Mouse (Mus musculus): Measurements from ENCODE around the gene P4htm.

The P4htm gene

GRCm38 (mm10) chr9:108546875-108547274 is 50.6 kb downstream of the P4htm start:
- DNase-seq (ENCODE audit: low spot score): no peak

- DNase-seq (ENCODE audit: low spot score): no peak
Measured at GRCm38 (mm10) chr9:108545986-108546385, 51.5 kb downstream of the P4htm start.

GRCm38 (mm10) chr9:108540846-108541245 is 56.6 kb downstream of the P4htm start:
- no peak for DNase-seq (ENCODE audit: low spot score)

- DNase-seq (ENCODE audit: low spot score): no peak
Measured at GRCm38 (mm10) chr9:108531496-108531895, 66.0 kb downstream of the P4htm start.

- DNase-seq (ENCODE audit: low spot score): no peak
Measured at GRCm38 (mm10) chr9:108530954-108531353, 66.5 kb downstream of the P4htm start.

Data from ovary, postnatal 14 days (tissue).